Mouse (Mus musculus): ENCODE data around the gene Nsa2.
A peak's percentile ranks its signal among the peaks of the same experiment; 100 is the strongest.
"Not testable (repeated sequence)": the region's sequence is repeated elsewhere in the genome, so short reads cannot be mapped to it uniquely, and the experiment has no call there.

Nsa2 gene

GRCm38 (mm10) chr13:97137466-97138400, at the start of gene Nsa2, which contains the start of gene Gfm2:
Gene Nsa2, minus strand, starts transcription at chr13:97137937.
Gene Gfm2, plus strand, starts transcription at chr13:97137937.
- DNase-seq (ENCODE audit: low spot score in 2 of 2) = peak; percentile 88 to 90

GRCm38 (mm10) chr13:97186346-97186745, 48.6 kb upstream of the Nsa2 start:
- no peak for DNase-seq (ENCODE audit: low spot score in 2 of 2)

- DNase-seq (ENCODE audit: low spot score in 2 of 2) = no peak
These were observed 46.9 kb upstream of the Nsa2 start for GRCm38 (mm10) chr13:97184656-97185055.

GRCm38 (mm10) chr13:97184168-97184567, 46.4 kb upstream of the Nsa2 start:
- DNase-seq (ENCODE audit: low spot score in 2 of 2) = no peak

- DNase-seq (ENCODE audit: low spot score in 2 of 2) = no peak
These were observed 45.1 kb upstream of the Nsa2 start for GRCm38 (mm10) chr13:97182821-97183220.

GRCm38 (mm10) chr13:97180113-97180828, 42.5 kb upstream of the Nsa2 start:
- DNase-seq (ENCODE audit: low spot score in 2 of 2) = no peak

- DNase-seq (ENCODE audit: low spot score in 2 of 2) = no peak
These were observed 41.2 kb upstream of the Nsa2 start for GRCm38 (mm10) chr13:97178943-97179342.

- no peak for DNase-seq (ENCODE audit: low spot score in 2 of 2)
These were observed 39.0 kb upstream of the Nsa2 start for GRCm38 (mm10) chr13:97176731-97177130.

GRCm38 (mm10) chr13:97175520-97176264, 38.0 kb upstream of the Nsa2 start:
- DNase-seq (ENCODE audit: low spot score in 2 of 2) = no peak

- peak; percentile 36 to 39 for DNase-seq (ENCODE audit: low spot score in 2 of 2)
These were observed 8.1 kb upstream of the Nsa2 start for GRCm38 (mm10) chr13:97145834-97146233.

- DNase-seq (ENCODE audit: low spot score in 2 of 2) = no peak
These were observed 4.6 kb upstream of the Nsa2 start for GRCm38 (mm10) chr13:97142321-97142720.

GRCm38 (mm10) chr13:97138404-97138931, 731 bp upstream of the Nsa2 start:
- not testable (repeated sequence) for DNase-seq (ENCODE audit: low spot score in 2 of 2)

- not testable (repeated sequence) for DNase-seq (ENCODE audit: low spot score in 2 of 2)
These were observed 7.3 kb downstream of the Nsa2 start for GRCm38 (mm10) chr13:97130413-97130812.

- DNase-seq (ENCODE audit: low spot score in 2 of 2) = not testable (repeated sequence)
These were observed 8.1 kb downstream of the Nsa2 start for GRCm38 (mm10) chr13:97129654-97130053.

GRCm38 (mm10) chr13:97121341-97121740, 16.4 kb downstream of the Nsa2 start:
- no peak for DNase-seq (ENCODE audit: low spot score in 2 of 2)

GRCm38 (mm10) chr13:97109046-97109445, 28.7 kb downstream of the Nsa2 start:
- DNase-seq (ENCODE audit: low spot score in 2 of 2) = no peak

- DNase-seq (ENCODE audit: low spot score in 2 of 2) = not testable (repeated sequence)
These were observed 30.0 kb downstream of the Nsa2 start for GRCm38 (mm10) chr13:97107721-97108120.

- no peak for DNase-seq (ENCODE audit: low spot score in 2 of 2)
These were observed 32.7 kb downstream of the Nsa2 start for GRCm38 (mm10) chr13:97104996-97105395.

GRCm38 (mm10) chr13:97099187-97099852, 38.4 kb downstream of the Nsa2 start, which contains the start of gene Gm6169:
Gene Gm6169, minus strand, starts transcription at chr13:97099237.
- DNase-seq (ENCODE audit: low spot score in 2 of 2) = no peak

- no peak for DNase-seq (ENCODE audit: low spot score in 2 of 2)
These were observed 42.0 kb downstream of the Nsa2 start for GRCm38 (mm10) chr13:97095726-97096125.

- no peak for DNase-seq (ENCODE audit: low spot score in 2 of 2)
These were observed 49.6 kb downstream of the Nsa2 start for GRCm38 (mm10) chr13:97088183-97088582.

Measured in spleen, postnatal 36 days (tissue).